Mouse (Mus musculus): ENCODE results near the gene Treml1. TPM values are rescaled to one million over a fixed set of nuclear protein-coding genes. Genes with fewer than 3 reads are reported as not detected.
A peak's percentile ranks its signal among the peaks of the same experiment; 100 is the strongest.

The Treml1 gene
- polyA plus RNA-seq, 1 experiment from 2014 or later = 1.9 TPM

DNA sequence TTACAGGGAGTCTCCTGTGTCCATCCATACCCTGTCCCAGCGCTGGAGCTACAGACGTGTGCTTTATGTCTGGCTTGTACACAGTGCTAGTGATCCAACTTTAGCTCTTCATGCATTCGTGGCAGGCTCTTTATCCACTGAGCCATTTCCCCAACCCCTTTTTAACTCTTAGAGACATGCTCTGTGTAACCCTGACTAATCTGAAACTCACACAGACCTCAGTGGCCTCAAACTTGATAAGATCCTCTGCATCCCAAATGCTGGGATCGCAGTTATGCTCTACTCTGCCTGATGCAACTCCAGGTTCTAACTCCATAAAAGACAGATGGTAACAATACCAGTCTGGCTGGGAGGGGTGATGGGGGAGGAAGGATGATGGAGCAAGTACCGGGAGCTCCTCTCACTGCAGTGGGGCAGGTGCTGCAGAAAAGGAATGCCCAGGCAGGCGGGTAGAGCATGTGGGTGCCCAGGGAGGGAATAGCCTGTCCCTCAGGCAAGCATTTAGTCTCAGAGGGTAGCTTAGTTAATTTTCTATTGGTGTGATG lies 3.8 kb downstream of the Treml1 start:
- Histone ChIP-seq H3K36me3 (ENCODE audit: control insufficient read depth, insufficient read depth) (no peaks in the 10 kb centered on the region), H3K27me3 (ENCODE audit: control insufficient read depth, insufficient read depth, low read length) (no peaks in the 10 kb centered on the region), H3K9ac (ENCODE audit: low read length) (no peak overlapping the region), H3K9me3 (replicated peaks; ENCODE audit: control insufficient read depth, low read length) (no peaks in the 10 kb centered on the region), H3K4me3 (ENCODE audit: low read length) (no peak overlapping the region), H3K27ac (ENCODE audit: low read length) (peak overlapping the region; percentile 76; the same call in 1 of the 2 replicates), H3K4me2 (ENCODE audit: low read depth, low read length) (no peak overlapping the region), H3K4me1 (ENCODE audit: control insufficient read depth, insufficient read depth, low read length) (peaks cover 19% of the 10 kb centered on the region)
- ATAC-seq (replicated peaks; ENCODE audit: extremely low read depth, insufficient read depth, low FRiP score) = no peak
- WGBS = 50% methylated on average over 6 of the region's 6 CpGs

DNA sequence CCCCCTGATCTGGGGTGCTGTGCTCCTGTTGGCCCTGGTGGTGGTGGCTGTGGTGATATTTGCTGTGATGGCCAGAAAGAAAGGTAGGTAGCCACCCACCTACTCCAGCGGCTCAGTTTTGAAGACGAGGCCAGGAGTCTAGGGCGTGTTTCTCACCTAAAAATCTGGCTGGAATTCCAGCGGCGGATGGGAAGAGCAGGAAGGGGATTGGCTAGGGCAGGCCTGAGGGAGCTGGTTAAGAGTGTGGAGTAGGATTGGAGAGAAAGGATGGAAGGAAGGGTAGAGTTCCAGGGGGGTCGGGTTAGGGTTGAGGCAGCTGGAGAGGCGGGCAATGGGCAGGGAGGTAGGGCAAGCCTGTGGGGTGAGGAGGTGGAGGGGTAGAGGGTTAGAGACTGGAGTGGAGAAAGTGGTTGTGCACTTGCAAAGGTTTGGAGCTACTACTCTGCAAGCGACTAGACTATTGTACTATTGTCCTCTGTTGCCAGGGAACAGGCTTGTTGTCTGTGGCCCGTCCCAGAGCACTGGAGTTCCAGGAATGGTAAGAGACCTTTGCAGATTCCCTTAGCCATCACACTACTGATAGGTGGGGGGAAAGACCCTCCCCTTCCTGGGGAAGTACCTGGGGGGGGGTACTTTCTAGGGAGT lies 5.9 kb downstream of the Treml1 start:
- Histone ChIP-seq H3K27me3 (ENCODE audit: control insufficient read depth, insufficient read depth, low read length) (no peaks in the 10 kb centered on the region), H3K36me3 (ENCODE audit: control insufficient read depth, insufficient read depth) (no peaks in the 10 kb centered on the region), H3K4me2 (ENCODE audit: low read depth, low read length) (no peak overlapping the region), H3K9me3 (replicated peaks; ENCODE audit: control insufficient read depth, low read length) (peaks cover 3% of the 10 kb centered on the region; the same call in 1 of the 2 replicates), H3K4me1 (ENCODE audit: control insufficient read depth, insufficient read depth, low read length) (peaks cover 19% of the 10 kb centered on the region), H3K9ac (ENCODE audit: low read length) (no peak overlapping the region), H3K27ac (ENCODE audit: low read length) (no peak overlapping the region), H3K4me3 (ENCODE audit: low read length) (no peak overlapping the region)
- 69% methylated on average over 9 of the region's 9 CpGs for WGBS
- no peak for ATAC-seq (replicated peaks; ENCODE audit: extremely low read depth, insufficient read depth, low FRiP score)

DNA sequence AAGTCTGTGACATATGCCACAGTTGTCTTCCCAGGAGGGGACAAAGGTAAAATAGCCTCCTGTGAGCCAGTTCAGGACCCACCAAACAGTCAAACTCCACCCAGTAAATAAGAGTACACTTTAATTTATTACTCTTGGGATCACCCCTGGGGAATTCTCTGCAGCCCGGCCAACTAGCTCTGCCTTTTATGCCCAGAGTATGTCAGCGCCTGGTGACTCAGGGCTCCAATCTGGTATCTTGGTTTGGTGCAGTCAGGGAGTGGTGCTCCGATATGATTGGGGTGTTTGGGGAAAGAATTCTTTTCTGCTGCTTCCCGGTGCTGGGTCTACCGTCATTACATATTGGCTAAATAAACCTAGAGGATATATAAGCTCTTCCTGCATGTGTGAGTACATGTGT lies 7.1 kb downstream of the Treml1 start:
- Histone ChIP-seq H3K27me3 (ENCODE audit: control insufficient read depth, insufficient read depth, low read length) (no peaks in the 10 kb centered on the region), H3K4me1 (ENCODE audit: control insufficient read depth, insufficient read depth, low read length) (peaks cover 18% of the 10 kb centered on the region), H3K27ac (ENCODE audit: low read length) (no peak overlapping the region), H3K9ac (ENCODE audit: low read length) (no peak overlapping the region), H3K4me3 (ENCODE audit: low read length) (no peak overlapping the region), H3K4me2 (ENCODE audit: low read depth, low read length) (no peak overlapping the region), H3K36me3 (ENCODE audit: control insufficient read depth, insufficient read depth) (no peaks in the 10 kb centered on the region), H3K9me3 (replicated peaks; ENCODE audit: control insufficient read depth, low read length) (peaks cover 3% of the 10 kb centered on the region; the same call in 1 of the 2 replicates)
- ATAC-seq (replicated peaks; ENCODE audit: extremely low read depth, insufficient read depth, low FRiP score) = no peak
- WGBS = 65% methylated on average over 5 of the region's 5 CpGs

DNA sequence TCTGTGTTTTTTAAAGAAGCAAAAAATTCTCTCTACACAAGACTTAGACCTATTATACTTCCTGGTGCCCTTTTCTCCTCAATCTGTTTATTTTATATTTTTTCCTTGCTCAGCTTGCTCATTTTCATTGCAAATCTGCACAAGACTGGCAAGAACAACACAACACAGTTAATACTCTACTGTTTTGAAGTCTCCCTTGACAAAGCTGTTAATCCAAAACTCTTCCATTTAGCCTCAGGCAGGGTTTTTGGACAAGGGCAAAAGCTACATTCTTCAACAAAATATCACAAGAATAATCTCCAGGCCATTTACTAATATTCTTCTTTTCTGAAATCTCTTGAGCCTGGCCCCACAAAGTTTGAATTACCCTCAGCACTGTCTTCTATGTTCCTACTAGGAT lies 11.9 kb downstream of the Treml1 start:
- H3K9me3 ChIP-seq (replicated peaks; ENCODE audit: control insufficient read depth, low read length) = peaks cover 5% of the 10 kb centered on the region
- no peaks in the 10 kb centered on the region for H3K27me3 ChIP-seq (ENCODE audit: control insufficient read depth, insufficient read depth, low read length)
- H3K4me2 ChIP-seq (ENCODE audit: low read depth, low read length) = no peak overlapping the region
- H3K36me3 ChIP-seq (ENCODE audit: control insufficient read depth, insufficient read depth) = no peaks in the 10 kb centered on the region
- H3K4me1 ChIP-seq (ENCODE audit: control insufficient read depth, insufficient read depth, low read length) = no peaks in the 10 kb centered on the region
- ATAC-seq (replicated peaks; ENCODE audit: extremely low read depth, insufficient read depth, low FRiP score) = no peak
- no peak overlapping the region for H3K4me3 ChIP-seq (ENCODE audit: low read length)
- no peak overlapping the region for H3K27ac ChIP-seq (ENCODE audit: low read length)
- no peak overlapping the region for H3K9ac ChIP-seq (ENCODE audit: low read length)

DNA sequence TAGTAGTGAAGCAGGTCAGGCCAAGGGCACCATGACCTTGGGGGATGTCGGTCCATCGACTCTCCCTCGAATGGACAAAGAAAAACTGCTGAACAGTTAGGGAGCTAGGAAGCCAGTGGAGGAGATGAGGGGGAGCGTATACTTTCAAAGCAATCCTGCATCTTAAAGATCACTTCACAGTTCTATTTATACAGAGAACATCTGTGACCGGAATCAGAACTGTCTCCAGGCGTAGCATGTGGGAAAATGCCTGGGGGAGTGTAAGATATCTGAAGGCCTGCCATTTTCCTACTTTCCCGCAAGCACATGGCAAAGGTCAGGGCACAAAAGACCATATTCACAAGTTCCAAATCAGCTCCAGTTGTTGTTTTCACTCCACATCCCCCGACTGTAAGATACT lies 13.3 kb downstream of the Treml1 start:
- Histone ChIP-seq H3K27me3 (ENCODE audit: control insufficient read depth, insufficient read depth, low read length) (no peaks in the 10 kb centered on the region), H3K4me3 (ENCODE audit: low read length) (no peak overlapping the region), H3K4me2 (ENCODE audit: low read depth, low read length) (no peak overlapping the region), H3K36me3 (ENCODE audit: control insufficient read depth, insufficient read depth) (no peaks in the 10 kb centered on the region), H3K9me3 (replicated peaks; ENCODE audit: control insufficient read depth, low read length) (peaks cover 5% of the 10 kb centered on the region), H3K4me1 (ENCODE audit: control insufficient read depth, insufficient read depth, low read length) (no peaks in the 10 kb centered on the region), H3K27ac (ENCODE audit: low read length) (no peak overlapping the region), H3K9ac (ENCODE audit: low read length) (no peak overlapping the region)
- ATAC-seq (replicated peaks; ENCODE audit: extremely low read depth, insufficient read depth, low FRiP score) = no peak
- WGBS = 67% methylated on average over 8 of the region's 8 CpGs

DNA sequence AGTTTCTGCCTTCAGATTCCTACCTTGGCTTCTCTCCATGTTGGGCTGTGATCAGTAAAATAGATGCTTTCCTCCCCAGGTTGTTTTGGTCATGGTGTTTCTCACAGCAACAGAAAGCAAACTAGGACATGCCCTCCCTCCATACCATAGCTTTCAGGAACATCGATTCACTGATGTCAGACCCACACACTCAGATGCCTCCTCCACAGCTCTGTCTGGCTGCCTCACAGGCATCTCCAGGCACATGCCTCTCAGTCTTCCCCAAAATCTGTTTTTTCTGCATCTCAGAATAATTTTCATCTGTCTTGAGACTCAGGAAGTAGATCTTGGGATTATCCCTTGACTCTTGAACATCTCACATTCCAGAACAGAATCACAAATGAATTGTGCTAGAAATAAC lies 16.4 kb downstream of the Treml1 start:
- Histone ChIP-seq H3K9me3 (replicated peaks; ENCODE audit: control insufficient read depth, low read length) (peaks cover 3% of the 10 kb centered on the region; the same call in 1 of the 2 replicates), H3K27ac (ENCODE audit: low read length) (no peak overlapping the region), H3K9ac (ENCODE audit: low read length) (no peak overlapping the region), H3K27me3 (ENCODE audit: control insufficient read depth, insufficient read depth, low read length) (no peaks in the 10 kb centered on the region), H3K4me2 (ENCODE audit: low read depth, low read length) (no peak overlapping the region), H3K36me3 (ENCODE audit: control insufficient read depth, insufficient read depth) (no peaks in the 10 kb centered on the region), H3K4me1 (ENCODE audit: control insufficient read depth, insufficient read depth, low read length) (no peaks in the 10 kb centered on the region), H3K4me3 (ENCODE audit: low read length) (no peak overlapping the region)
- ATAC-seq (replicated peaks; ENCODE audit: extremely low read depth, insufficient read depth, low FRiP score) = no peak
- WGBS = 69% methylated on average over 1 of the region's 1 CpGs

DNA sequence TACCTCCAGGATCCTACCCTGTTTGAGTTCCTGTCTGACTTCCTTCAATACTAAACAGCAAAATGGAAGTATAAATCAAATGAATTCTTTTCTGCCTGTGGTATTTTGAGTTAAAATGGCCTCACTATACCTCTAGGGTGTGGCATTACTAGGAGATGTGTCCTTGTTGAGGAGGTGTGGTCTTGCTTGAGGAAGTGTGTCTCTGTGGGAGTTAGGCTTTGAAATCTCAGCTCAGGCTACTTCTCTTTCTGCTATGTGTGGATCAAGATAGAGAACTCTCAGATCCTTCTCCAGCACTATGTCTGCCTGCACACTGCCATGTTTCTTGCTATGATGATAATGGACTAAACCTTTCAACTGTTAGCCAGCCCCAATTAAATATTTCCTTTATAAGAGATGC lies 19.3 kb downstream of the Treml1 start:
- H3K4me2 ChIP-seq (ENCODE audit: low read depth, low read length) = no peak overlapping the region
- H3K4me1 ChIP-seq (ENCODE audit: control insufficient read depth, insufficient read depth, low read length) = no peaks in the 10 kb centered on the region
- no peaks in the 10 kb centered on the region for H3K9me3 ChIP-seq (replicated peaks; ENCODE audit: control insufficient read depth, low read length)
- H3K9ac ChIP-seq (ENCODE audit: low read length) = no peak overlapping the region
- ATAC-seq (replicated peaks; ENCODE audit: extremely low read depth, insufficient read depth, low FRiP score) = no peak
- no peaks in the 10 kb centered on the region for H3K27me3 ChIP-seq (ENCODE audit: control insufficient read depth, insufficient read depth, low read length)
- H3K27ac ChIP-seq (ENCODE audit: low read length) = no peak overlapping the region
- no peaks in the 10 kb centered on the region for H3K36me3 ChIP-seq (ENCODE audit: control insufficient read depth, insufficient read depth)
- no peak overlapping the region for H3K4me3 ChIP-seq (ENCODE audit: low read length)

DNA sequence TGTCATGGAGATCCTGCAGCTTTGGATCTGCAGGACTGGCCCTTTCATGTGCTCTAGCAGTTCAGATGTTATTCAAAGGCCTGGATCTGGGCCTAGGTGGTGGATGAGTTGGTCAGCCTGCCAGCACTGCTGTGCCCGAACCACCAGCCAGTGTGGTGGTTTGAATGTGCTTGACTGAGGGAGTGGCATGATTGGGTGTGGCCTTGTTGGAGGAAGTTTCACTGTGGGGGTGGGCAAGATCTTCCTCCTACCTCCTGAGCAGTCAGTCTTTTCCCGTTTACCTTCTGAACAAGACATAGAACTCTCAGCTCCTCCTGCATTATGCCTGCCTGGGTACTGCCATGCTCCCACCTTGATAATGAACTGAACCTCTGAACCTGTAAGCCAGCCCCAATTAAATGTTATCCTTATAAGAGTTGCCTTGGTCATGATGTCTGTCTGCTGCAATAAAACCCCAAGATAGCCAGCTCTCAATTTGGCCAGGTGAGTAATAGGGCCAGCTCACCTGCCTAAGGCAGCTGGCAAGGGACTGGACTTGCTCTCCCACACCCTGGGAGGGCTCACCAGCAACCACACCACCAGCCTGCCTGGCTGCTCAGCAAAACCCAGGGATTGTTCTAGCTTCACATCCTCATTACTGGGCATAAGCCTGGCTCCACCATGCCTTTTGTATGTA lies 26.2 kb downstream of the Treml1 start:
- no peak overlapping the region for H3K4me2 ChIP-seq (ENCODE audit: low read depth, low read length)
- peaks cover 40% of the 10 kb centered on the region for H3K36me3 ChIP-seq (ENCODE audit: control insufficient read depth, insufficient read depth)
- H3K9ac ChIP-seq (ENCODE audit: low read length) = no peak overlapping the region
- ATAC-seq (replicated peaks; ENCODE audit: extremely low read depth, insufficient read depth, low FRiP score) = no peak
- H3K9me3 ChIP-seq (replicated peaks; ENCODE audit: control insufficient read depth, low read length) = no peaks in the 10 kb centered on the region
- no peaks in the 10 kb centered on the region for H3K4me1 ChIP-seq (ENCODE audit: control insufficient read depth, insufficient read depth, low read length)
- H3K27ac ChIP-seq (ENCODE audit: low read length) = no peak overlapping the region
- WGBS = 74% methylated on average over 2 of the region's 2 CpGs
- H3K4me3 ChIP-seq (ENCODE audit: low read length) = no peak overlapping the region
- no peaks in the 10 kb centered on the region for H3K27me3 ChIP-seq (ENCODE audit: control insufficient read depth, insufficient read depth, low read length)

DNA sequence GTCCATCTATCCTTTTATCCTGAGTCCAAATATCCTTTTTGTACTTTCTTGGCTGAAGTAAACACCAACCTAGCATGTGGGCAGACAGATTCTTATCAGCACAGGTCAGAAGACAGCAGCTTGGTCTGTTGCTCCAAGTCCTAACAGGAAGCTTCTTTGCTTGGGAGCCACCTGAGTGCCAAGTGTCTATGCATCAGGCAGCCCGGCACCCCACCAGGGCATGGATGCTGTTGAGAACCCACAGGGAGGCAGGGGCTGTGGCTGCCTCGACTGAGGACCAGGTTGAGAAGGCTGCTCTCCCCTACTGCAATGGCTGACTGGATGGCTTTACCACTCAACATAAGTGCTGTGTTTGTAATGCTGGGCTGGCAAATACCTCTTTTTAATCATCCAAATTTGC lies 28.9 kb downstream of the Treml1 start:
- H3K36me3 ChIP-seq (ENCODE audit: control insufficient read depth, insufficient read depth) = peaks cover 67% of the 10 kb centered on the region
- no peaks in the 10 kb centered on the region for H3K27me3 ChIP-seq (ENCODE audit: control insufficient read depth, insufficient read depth, low read length)
- ATAC-seq (replicated peaks; ENCODE audit: extremely low read depth, insufficient read depth, low FRiP score) = no peak
- no peak overlapping the region for H3K4me3 ChIP-seq (ENCODE audit: low read length)
- no peak overlapping the region for H3K27ac ChIP-seq (ENCODE audit: low read length)
- H3K9me3 ChIP-seq (replicated peaks; ENCODE audit: control insufficient read depth, low read length) = no peaks in the 10 kb centered on the region
- no peak overlapping the region for H3K4me2 ChIP-seq (ENCODE audit: low read depth, low read length)
- no peak overlapping the region for H3K9ac ChIP-seq (ENCODE audit: low read length)
- 74% methylated on average over 2 of the region's 2 CpGs for WGBS
- H3K4me1 ChIP-seq (ENCODE audit: control insufficient read depth, insufficient read depth, low read length) = no peaks in the 10 kb centered on the region

Measured in heart, embryonic 16.5 days (tissue).